Mouse (Mus musculus) adrenal gland, postnatal 0 days (tissue): ENCODE data around the gene Ptcra. TPM values are rescaled to one million over a fixed set of nuclear protein-coding genes. Genes with fewer than 3 reads are reported as not detected.

Experiments
- polyA plus RNA-seq: library from polyadenylated mRNA; unstranded; fragments of >200 nt; fragmentation: Nextera tagmentation; extraction: Ambion mirVana; gene quantifications from 2 replicates; pipeline ENCODE4 v1.2.1, GENCODE M21; 2015

Gene Ptcra
- polyA plus RNA-seq: 0.13 and 0.14 TPM in 2 replicates

GRCm38 (mm10) chr17:46763544-46763943, at the start of gene Ptcra:
Gene Ptcra, minus strand, starts transcription at chr17:46763712.

GRCm38 (mm10) chr17:46782341-46783221, 19.1 kb upstream of the Ptcra start, which contains the start of gene Rpl7l1:
Gene Rpl7l1, minus strand, starts transcription at chr17:46782672.

GRCm38 (mm10) chr17:46772404-46773277, 9.1 kb upstream of the Ptcra start, which contains the start of gene 2310039H08Rik:
Gene 2310039H08Rik, plus strand, starts transcription at chr17:46772635.

GRCm38 (mm10) chr17:46751794-46752556, 11.5 kb downstream of the Ptcra start, which contains the start of gene Cnpy3:
Gene Cnpy3, minus strand, starts transcription at chr17:46752214.

GRCm38 (mm10) chr17:46728904-46729318, 34.6 kb downstream of the Ptcra start, which contains the start of gene Gnmt:
Gene Gnmt, minus strand, starts transcription at chr17:46729168.

GRCm38 (mm10) chr17:46710959-46711597, 52.4 kb downstream of the Ptcra start, which contains the start of gene Pex6:
Gene Pex6, plus strand, starts transcription at chr17:46711463.

Other genes with a start within 250 kb of the Ptcra start
- 5.8 and 6.3 TPM in 2 replicates for gene Cul9, start 217.3 kb downstream of the Ptcra start, polyA plus RNA-seq
- 2.0 and 4.1 TPM in 2 replicates for gene Srf, start 207.5 kb downstream of the Ptcra start, polyA plus RNA-seq
- gene Ptk7, start 134.2 kb downstream of the Ptcra start, polyA plus RNA-seq: 20.2 and 22.3 TPM in 2 replicates
- gene Klc4, start 117.7 kb downstream of the Ptcra start, polyA plus RNA-seq: 21.7 and 29.3 TPM in 2 replicates
- 91.3 and 138 TPM in 2 replicates for gene Mrpl2, start 117.5 kb downstream of the Ptcra start, polyA plus RNA-seq
- gene Cul7, start 113.4 kb downstream of the Ptcra start, polyA plus RNA-seq: 22.6 and 24.3 TPM in 2 replicates
- gene Rrp36, start 89.4 kb downstream of the Ptcra start, polyA plus RNA-seq: 41.4 and 55.1 TPM in 2 replicates
- 148 and 198 TPM in 2 replicates for gene Mea1, start 84.9 kb downstream of the Ptcra start, polyA plus RNA-seq
- 82.8 and 111 TPM in 2 replicates for gene Klhdc3, start 82.8 kb downstream of the Ptcra start, polyA plus RNA-seq
- gene Ppp2r5d, start 58.6 kb downstream of the Ptcra start, polyA plus RNA-seq: 32.7 and 36.4 TPM in 2 replicates
- 21.2 and 30.3 TPM in 2 replicates for gene Pex6, start 52.2 kb downstream of the Ptcra start, polyA plus RNA-seq
- gene Gnmt, start 34.5 kb downstream of the Ptcra start, polyA plus RNA-seq: 15.0 and 25.6 TPM in 2 replicates
- 40.2 and 56.1 TPM in 2 replicates for gene Cnpy3, start 11.5 kb downstream of the Ptcra start, polyA plus RNA-seq
- 150 and 176 TPM in 2 replicates for gene 2310039H08Rik, start 8.9 kb upstream of the Ptcra start, polyA plus RNA-seq
- gene Rpl7l1, start 19.0 kb upstream of the Ptcra start, polyA plus RNA-seq: 80.6 and 93.1 TPM in 2 replicates
- gene Bicral, start 94.8 kb upstream of the Ptcra start, polyA plus RNA-seq: 3.5 and 4.2 TPM in 2 replicates
- 62.1 and 65.4 TPM in 2 replicates for gene Tbcc, start 127.0 kb upstream of the Ptcra start, polyA plus RNA-seq
- not detected in 2 replicates for gene Prph2, start 146.7 kb upstream of the Ptcra start, polyA plus RNA-seq
- gene Ubr2, start 246.8 kb upstream of the Ptcra start, polyA plus RNA-seq: 8.7 and 16.5 TPM in 2 replicates